Mouse (Mus musculus) heart, embryonic 13.5 days (tissue): Measurements from ENCODE around the gene Rab3gap1. TPM values are rescaled to one million over a fixed set of nuclear protein-coding genes. Genes with fewer than 3 reads are reported as not detected.

Experiments
- ATAC-seq: fragments of 200-750 bp; cut with Nextera tagmentation; 2 replicates; pipeline ENCODE4 v1.8.0; 2017; ENCODE audit warnings: moderate TSS enrichment; ENCODE audit not compliant: insufficient number of reproducible peaks, low FRiP score, low TSS enrichment; ENCODE audit errors: extremely low read depth
- H3K27ac ChIP-seq: fragments of 300-500 bp; sonication (generic); replicated peaks from 2 replicates; pipeline ENCODE4 v1.5.1; 2015; ENCODE audit warnings: moderate library complexity, mild to moderate bottlenecking, inconsistent platforms
- H3K27me3 ChIP-seq: fragments of 300-500 bp; sonication (generic); replicated peaks from 2 replicates; pipeline ENCODE4 v1.6.1; 2015; ENCODE audit warnings: mild to moderate bottlenecking, inconsistent platforms
- H3K36me3 ChIP-seq: fragments of 300-500 bp; sonication (generic); 2 replicates; pipeline ENCODE4 v1.6.1; 2015; ENCODE audit warnings: mild to moderate bottlenecking, inconsistent platforms
- H3K4me1 ChIP-seq: fragments of 300-500 bp; sonication (generic); 2 replicates; pipeline ENCODE4 v1.6.1; 2015; ENCODE audit warnings: inconsistent platforms
- H3K4me2 ChIP-seq: fragments of 300-500 bp; sonication (generic); 2 replicates; pipeline ENCODE4 v1.6.1; 2015; ENCODE audit warnings: inconsistent platforms, mild to moderate bottlenecking, moderate library complexity
- H3K4me3 ChIP-seq: fragments of 300-500 bp; sonication (generic); 2 replicates; pipeline ENCODE4 v1.5.1; 2015; ENCODE audit warnings: moderate library complexity, mild to moderate bottlenecking, inconsistent platforms
- H3K9ac ChIP-seq: fragments of 300-500 bp; sonication (generic); 2 replicates; pipeline ENCODE4 v1.6.1; 2015; ENCODE audit warnings: inconsistent platforms, mild to moderate bottlenecking, moderate library complexity
- H3K9me3 ChIP-seq: fragments of 300-500 bp; sonication (generic); 2 replicates; pipeline ENCODE4 v1.6.1; 2016; ENCODE audit warnings: inconsistent platforms
- WGBS: fragments of 180-500 bp; shearing (Covaris S2); methylation state at CpG from one replicate; pipeline ENCODE4 v1.1.7; 2015; ENCODE audit warnings: mixed read lengths; 5-methylcytosine and 5-hydroxymethylcytosine counted together
- polyA plus RNA-seq: library from polyadenylated mRNA; unstranded; fragments of >200 nt; fragmentation: Nextera tagmentation; extraction: Ambion mirVana; gene quantifications from 2 replicates; pipeline ENCODE4 v1.2.1, GENCODE M21; 2015

Rab3gap1 gene
- polyA plus RNA-seq, 1 experiment from 2014 or later = 21.7 TPM

DNA sequence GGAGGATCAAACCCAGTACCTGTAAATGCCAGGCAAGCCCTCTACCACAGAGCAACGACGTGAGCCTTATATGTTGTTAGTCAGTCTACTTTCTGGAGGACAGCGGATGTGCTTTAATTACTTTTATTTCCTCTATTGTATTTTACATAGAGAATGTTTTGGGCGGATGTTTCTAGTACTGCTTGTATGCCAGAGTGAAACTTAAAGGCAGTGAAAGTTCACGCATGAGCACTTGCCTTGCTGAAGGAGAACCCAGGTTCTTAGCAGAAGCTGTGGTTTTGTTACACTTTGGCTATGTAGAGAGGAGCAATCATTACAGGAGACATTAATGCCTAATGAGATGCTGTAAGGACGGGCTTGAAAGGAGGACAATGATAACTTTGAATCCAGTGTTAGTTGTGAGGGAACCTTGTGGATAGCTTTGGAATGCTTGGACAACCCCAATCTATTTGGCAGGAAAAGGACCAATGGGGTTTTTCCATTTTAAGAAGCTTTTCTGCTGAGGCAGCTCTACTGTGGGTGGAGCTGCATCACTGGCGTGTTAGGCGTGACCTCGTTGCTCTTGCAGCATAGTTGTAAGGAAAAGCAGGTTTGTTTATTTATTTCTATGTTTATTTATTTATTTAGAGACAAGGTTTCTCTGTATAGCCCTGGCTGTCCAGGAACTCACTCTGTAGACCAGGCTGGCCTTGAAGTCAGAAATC is 9.5 kb upstream of the Rab3gap1 start:
- Histone ChIP-seq H3K4me3 (no peak overlapping the region), H3K9me3 (no peaks in the 10 kb centered on the region), H3K4me1 (no peaks in the 10 kb centered on the region), H3K9ac (no peak overlapping the region), H3K27me3 (no peaks in the 10 kb centered on the region), H3K27ac (no peak overlapping the region), H3K4me2 (no peak overlapping the region), H3K36me3 (no peaks in the 10 kb centered on the region)
- 76% methylated on average over 9 of the region's 9 CpGs for WGBS
- no peak for ATAC-seq

DNA sequence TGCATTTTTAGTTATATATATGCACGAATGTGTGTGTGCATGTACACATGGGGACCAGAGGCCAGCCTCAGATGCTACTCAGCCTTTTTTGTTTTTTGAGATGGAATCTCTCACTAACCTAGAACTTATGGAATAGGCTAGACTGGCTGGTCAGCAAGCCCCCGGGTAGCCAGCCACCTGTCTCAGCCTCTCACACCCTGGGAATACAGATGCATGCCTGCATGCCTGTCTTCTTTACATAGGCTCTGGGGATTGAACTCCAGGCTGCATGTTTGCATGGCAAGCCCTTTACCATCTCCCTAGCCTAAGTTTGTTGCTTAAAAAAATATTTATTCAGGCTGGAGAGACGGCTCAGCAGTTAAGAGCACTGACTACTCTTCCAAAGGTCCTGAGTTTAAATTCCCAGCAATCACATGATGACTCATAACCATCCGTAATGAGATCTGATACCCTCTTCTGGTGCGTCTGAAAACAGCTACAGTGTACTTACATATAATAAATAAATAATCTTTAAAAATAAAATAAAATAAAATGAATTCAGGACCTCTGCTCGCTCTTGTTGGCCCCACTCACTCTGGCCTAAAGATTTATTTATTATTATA is 8.7 kb upstream of the Rab3gap1 start:
- Histone ChIP-seq H3K9ac (no peak overlapping the region), H3K27ac (no peak overlapping the region), H3K27me3 (no peaks in the 10 kb centered on the region), H3K36me3 (no peaks in the 10 kb centered on the region), H3K4me1 (no peaks in the 10 kb centered on the region), H3K9me3 (no peaks in the 10 kb centered on the region), H3K4me2 (no peak overlapping the region), H3K4me3 (no peak overlapping the region)
- 63% methylated on average over 6 of the region's 6 CpGs for WGBS
- ATAC-seq = no peak

DNA sequence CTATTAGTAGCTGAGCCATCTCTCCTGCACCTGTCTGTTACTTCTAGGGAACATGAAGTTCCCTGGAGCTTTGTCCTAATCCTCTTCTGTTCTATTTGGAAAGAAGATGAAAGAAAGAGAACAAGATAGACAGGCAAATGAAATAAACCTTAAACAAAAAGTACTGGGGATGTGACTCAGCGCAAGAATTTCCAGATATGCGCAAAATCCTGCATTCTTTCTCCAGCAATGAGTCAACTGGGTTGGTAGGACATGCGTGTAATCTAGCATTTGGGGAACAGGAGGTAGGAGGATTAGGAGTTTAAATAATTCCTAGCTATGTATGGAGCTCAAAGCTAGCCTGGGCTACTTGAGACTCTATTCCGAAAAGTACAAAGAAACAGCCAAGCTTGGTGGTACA is 8.1 kb upstream of the Rab3gap1 start:
- no peaks in the 10 kb centered on the region for H3K4me1 ChIP-seq
- H3K36me3 ChIP-seq = no peaks in the 10 kb centered on the region
- ATAC-seq = no peak
- 83% methylated on average over 4 of the region's 4 CpGs for WGBS
- no peaks in the 10 kb centered on the region for H3K9me3 ChIP-seq
- no peak overlapping the region for H3K27ac ChIP-seq
- H3K27me3 ChIP-seq = no peaks in the 10 kb centered on the region
- no peak overlapping the region for H3K4me2 ChIP-seq
- no peak overlapping the region for H3K4me3 ChIP-seq
- no peak overlapping the region for H3K9ac ChIP-seq

DNA sequence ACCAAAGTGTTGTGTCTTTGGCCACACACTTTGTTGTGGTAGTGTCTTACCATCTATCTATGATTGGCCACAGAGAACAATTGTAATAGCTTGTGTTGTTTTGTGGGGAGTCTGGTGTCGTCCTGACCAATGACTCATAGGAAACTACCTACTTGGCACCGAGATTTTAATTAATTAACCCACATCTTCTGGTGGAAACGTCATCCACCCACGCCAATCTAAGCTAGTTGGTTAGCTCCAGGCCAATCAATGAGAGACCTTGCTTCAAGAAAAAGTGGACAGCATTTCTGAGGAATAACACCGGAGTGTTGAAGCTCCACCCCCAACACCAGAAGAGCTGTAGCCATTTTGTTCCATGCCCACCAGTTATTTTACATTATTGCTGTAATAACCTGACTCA is 6.7 kb upstream of the Rab3gap1 start:
- Histone ChIP-seq H3K4me3 (no peak overlapping the region), H3K9ac (no peak overlapping the region), H3K4me2 (no peak overlapping the region), H3K27me3 (no peaks in the 10 kb centered on the region), H3K4me1 (no peaks in the 10 kb centered on the region), H3K36me3 (no peaks in the 10 kb centered on the region), H3K27ac (no peak overlapping the region), H3K9me3 (no peaks in the 10 kb centered on the region)
- WGBS = 84% methylated on average over 5 of the region's 5 CpGs
- no peak for ATAC-seq

DNA sequence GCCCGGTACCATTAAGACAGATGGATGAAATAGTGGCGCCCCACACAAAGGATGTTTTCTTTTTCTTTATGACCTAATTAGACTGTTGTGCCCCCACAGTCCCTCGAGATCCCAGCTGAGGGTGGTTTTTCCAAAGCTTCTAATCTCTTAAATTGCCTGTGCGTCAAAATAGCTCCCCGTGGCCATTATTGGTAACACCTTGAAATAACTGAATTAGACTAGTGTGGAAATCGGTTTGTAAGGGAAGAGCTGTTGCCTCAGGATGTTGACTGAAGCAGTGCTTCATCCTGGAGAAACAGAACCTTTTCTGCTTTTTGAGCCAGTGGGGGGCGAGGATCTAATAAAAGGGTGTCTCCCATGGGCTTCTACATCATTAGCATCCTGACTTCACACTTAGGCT is 4.8 kb upstream of the Rab3gap1 start:
- ATAC-seq = no peak
- WGBS = 69% methylated on average over 7 of the region's 7 CpGs
- Histone ChIP-seq H3K4me1 (no peaks in the 10 kb centered on the region), H3K36me3 (no peaks in the 10 kb centered on the region), H3K27me3 (no peaks in the 10 kb centered on the region), H3K9me3 (no peaks in the 10 kb centered on the region), H3K4me2 (no peak overlapping the region), H3K9ac (no peak overlapping the region), H3K27ac (no peak overlapping the region), H3K4me3 (no peak overlapping the region)

DNA sequence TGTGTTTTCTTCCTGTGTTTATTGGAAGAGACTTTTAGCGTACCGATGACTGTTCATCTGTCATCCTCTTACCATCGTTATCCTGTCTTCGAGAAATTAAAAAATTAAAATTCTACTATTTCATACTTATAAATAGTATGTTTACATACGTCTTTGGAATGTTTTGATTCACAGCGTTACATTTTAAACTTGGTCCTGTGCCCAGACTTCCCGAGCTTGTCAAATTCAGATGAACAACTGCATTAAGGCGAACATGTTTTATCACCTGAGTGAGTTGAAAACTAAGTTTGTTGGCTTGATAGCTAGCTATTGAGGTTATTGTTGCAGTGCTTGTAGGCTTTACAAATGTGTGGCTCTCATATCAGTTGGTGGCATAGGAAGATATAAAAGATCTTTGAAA is 703 bp downstream of the Rab3gap1 start:
- no peaks in the 10 kb centered on the region for H3K9me3 ChIP-seq
- peaks cover 32% of the 10 kb centered on the region for H3K36me3 ChIP-seq
- no peak for ATAC-seq
- WGBS = 27% methylated on average over 8 of the region's 8 CpGs
- H3K9ac ChIP-seq = peak overlapping the region; percentile 85
- H3K4me3 ChIP-seq = peak overlapping the region; percentile 69
- no peaks in the 10 kb centered on the region for H3K27me3 ChIP-seq
- peaks cover 10% of the 10 kb centered on the region for H3K4me1 ChIP-seq
- H3K4me2 ChIP-seq = peak overlapping the region; percentile 71
- peak overlapping the region; percentile 68 for H3K27ac ChIP-seq

DNA sequence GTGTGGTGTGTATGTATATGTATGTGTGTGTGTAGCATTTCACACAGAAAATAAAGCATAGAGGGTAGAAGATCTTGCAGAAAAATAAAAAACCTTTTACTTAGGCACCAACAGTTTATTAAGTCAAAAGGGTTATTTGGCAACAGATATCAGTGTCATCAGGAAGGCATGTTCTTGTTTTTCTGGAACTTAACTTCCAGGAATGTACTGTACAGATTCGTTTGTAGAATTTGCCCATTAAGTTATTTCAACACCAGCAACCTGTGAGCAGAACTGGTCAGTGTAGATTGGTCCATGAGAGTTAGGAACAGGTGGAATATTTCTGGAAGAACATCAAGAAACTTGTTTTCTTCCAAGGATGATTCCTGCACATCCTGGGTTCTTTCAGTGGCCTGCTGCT is 30.8 kb downstream of the Rab3gap1 start:
- peaks cover 36% of the 10 kb centered on the region for H3K36me3 ChIP-seq
- no peaks in the 10 kb centered on the region for H3K4me1 ChIP-seq
- 57% methylated on average over 1 of the region's 1 CpGs for WGBS
- no peak overlapping the region for H3K4me3 ChIP-seq
- H3K4me2 ChIP-seq = no peak overlapping the region
- no peak for ATAC-seq
- H3K9me3 ChIP-seq = no peaks in the 10 kb centered on the region
- H3K9ac ChIP-seq = no peak overlapping the region
- no peak overlapping the region for H3K27ac ChIP-seq
- H3K27me3 ChIP-seq = no peaks in the 10 kb centered on the region

DNA sequence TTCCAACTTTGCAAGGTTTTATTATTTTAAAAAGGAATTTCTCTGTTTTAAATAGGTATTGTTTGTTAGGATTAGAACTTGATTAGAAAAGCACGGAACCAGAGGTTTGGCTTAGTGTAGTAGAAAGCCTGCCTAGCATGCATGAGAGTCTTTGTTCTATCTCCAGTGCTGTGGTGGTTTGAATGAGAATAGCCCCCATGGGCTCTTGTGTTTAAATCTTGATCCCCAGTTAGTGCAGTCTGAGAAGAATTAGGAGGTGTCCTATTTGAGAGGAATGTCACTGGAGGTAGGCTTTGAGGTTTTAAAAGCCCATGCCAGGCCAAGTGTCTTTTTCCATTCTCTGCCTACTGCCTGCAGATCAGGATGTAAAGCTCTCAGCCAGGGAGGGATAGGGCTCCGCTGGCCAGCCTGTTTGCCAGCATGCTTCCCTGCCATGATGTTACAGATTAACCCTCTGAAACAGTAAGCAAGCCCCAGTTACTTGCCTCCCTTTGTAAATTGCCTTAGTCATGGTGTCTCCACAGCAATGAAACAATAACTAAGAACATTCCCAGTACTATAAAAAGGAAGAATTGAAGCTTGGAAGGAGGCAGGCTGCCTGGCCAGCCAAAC is 36.3 kb downstream of the Rab3gap1 start:
- Histone ChIP-seq H3K36me3 (peaks cover 59% of the 10 kb centered on the region), H3K4me1 (no peaks in the 10 kb centered on the region), H3K4me3 (no peak overlapping the region), H3K27me3 (no peaks in the 10 kb centered on the region), H3K9ac (no peak overlapping the region), H3K9me3 (no peaks in the 10 kb centered on the region), H3K4me2 (no peak overlapping the region), H3K27ac (no peak overlapping the region)
- ATAC-seq = no peak
- 79% methylated on average over 2 of the region's 2 CpGs for WGBS

DNA sequence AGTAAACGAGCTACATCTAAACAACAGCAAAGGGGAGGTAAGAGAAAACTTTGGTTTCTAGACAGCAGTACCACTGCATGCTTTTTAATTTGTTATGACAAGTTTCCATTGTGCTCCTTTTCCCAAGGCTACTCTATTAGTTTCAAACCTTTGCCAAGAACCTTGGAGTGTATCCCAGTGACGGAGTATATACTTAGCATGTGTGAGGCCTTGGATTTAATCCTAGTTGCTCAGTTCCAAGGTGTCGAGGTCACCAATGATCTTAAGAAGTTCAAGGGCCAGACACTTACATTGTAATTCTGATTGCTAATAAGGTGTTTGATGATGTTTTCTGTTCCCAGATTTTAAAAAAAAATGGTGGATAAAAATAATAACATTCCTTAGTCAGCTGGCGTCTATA is 44.5 kb downstream of the Rab3gap1 start:
- 80% methylated on average over 4 of the region's 4 CpGs for WGBS
- H3K9ac ChIP-seq = no peak overlapping the region
- H3K27ac ChIP-seq = no peak overlapping the region
- peaks cover 42% of the 10 kb centered on the region for H3K36me3 ChIP-seq
- no peak for ATAC-seq
- peaks cover 3% of the 10 kb centered on the region; the same call in 1 of the 2 replicates for H3K4me1 ChIP-seq
- H3K4me3 ChIP-seq = no peak overlapping the region
- H3K9me3 ChIP-seq = no peaks in the 10 kb centered on the region
- no peaks in the 10 kb centered on the region for H3K27me3 ChIP-seq
- no peak overlapping the region for H3K4me2 ChIP-seq

DNA sequence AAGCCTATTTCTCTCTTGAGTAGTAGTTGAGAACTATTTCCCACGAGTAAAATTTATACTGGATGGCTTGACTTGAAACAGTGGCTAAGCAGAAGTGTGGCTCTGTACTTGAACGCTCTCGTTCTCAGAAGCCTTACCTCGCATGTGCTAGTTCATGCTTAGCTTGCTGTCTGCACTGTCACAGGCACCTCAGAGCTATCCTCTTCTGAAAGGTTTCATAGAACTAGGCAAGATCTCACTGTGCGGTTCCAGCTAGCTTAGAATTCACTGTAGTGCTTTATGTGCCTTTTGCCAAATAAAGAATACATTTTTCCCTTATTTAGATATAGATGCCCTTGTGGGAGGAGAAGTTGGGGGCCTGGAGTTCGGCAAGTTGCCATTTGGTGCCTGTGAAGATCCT is 46.7 kb downstream of the Rab3gap1 start:
- WGBS = 63% methylated on average over 6 of the region's 6 CpGs
- no peak for ATAC-seq
- Histone ChIP-seq H3K27ac (no peak overlapping the region), H3K4me3 (no peak overlapping the region), H3K4me1 (peaks cover 3% of the 10 kb centered on the region; the same call in 1 of the 2 replicates), H3K27me3 (no peaks in the 10 kb centered on the region), H3K4me2 (no peak overlapping the region), H3K36me3 (peaks cover 55% of the 10 kb centered on the region), H3K9ac (no peak overlapping the region), H3K9me3 (no peaks in the 10 kb centered on the region)

DNA sequence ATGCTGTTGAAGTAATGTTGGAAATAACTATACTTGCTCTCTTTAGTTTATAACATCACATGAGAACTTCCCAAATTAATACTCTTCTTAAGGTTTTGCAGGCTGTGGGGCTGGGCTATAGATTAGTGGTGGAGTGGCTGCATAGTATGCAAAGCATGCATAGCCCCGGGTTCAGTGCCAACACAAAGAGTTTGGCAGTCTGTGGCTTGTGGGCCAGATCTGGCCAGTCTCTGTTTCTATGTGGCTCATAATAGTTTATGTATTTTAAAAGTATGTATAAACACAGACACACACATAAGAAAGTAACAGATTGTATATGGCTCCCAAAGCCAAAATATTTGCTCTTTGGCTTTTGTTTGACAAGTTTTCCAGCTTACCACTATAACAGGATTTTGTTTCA is 47.2 kb downstream of the Rab3gap1 start:
- H3K4me2 ChIP-seq = no peak overlapping the region
- H3K9ac ChIP-seq = no peak overlapping the region
- no peaks in the 10 kb centered on the region for H3K9me3 ChIP-seq
- no peak overlapping the region for H3K4me3 ChIP-seq
- H3K27ac ChIP-seq = no peak overlapping the region
- WGBS = 37% methylated on average over 1 of the region's 1 CpGs
- ATAC-seq = no peak
- no peaks in the 10 kb centered on the region for H3K27me3 ChIP-seq
- H3K36me3 ChIP-seq = peaks cover 53% of the 10 kb centered on the region
- H3K4me1 ChIP-seq = peaks cover 3% of the 10 kb centered on the region; the same call in 1 of the 2 replicates

DNA sequence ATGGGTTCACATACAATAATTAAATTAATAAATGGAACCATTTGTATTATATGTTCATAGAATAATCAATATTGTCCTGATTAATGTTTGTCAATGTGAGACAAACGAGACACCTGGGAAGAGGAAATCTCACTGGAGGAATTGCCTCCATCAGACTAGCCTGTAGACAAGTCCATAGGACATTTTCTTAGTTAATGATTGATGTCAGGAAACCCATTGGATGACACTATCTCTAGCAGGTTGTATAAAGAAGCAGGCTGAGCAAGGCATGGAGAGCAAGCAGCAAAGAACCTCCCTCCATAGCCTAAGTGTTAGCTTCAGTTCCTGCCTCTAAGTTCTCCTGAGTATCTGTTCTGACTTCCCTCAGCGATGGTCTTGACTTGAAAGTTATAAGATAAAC is 64.8 kb downstream of the Rab3gap1 start:
- no peaks in the 10 kb centered on the region for H3K9me3 ChIP-seq
- H3K4me3 ChIP-seq = no peak overlapping the region
- H3K4me2 ChIP-seq = no peak overlapping the region
- no peak overlapping the region for H3K27ac ChIP-seq
- no peaks in the 10 kb centered on the region for H3K27me3 ChIP-seq
- WGBS = 89% methylated on average over 2 of the region's 2 CpGs
- peaks cover 83% of the 10 kb centered on the region for H3K36me3 ChIP-seq
- H3K9ac ChIP-seq = no peak overlapping the region
- ATAC-seq = no peak
- peaks cover 10% of the 10 kb centered on the region for H3K4me1 ChIP-seq
